Mouse (Mus musculus) brain, embryonic 14.5 days (tissue): ENCODE measurements at regions not wholly inside any gene's neighbourhood (a gene's known extent, or its start where the extent isn't known, plus 50 kb on each side); places are given as distances from the start of the nearest gene placed in this dataset.

Experiments used
- CTCF ChIP-seq: fragments of 200-500 bp; IDR thresholded peaks from 2 replicates; pipeline ENCODE4 v1.5.1; 2012; ENCODE audit warnings: inconsistent platforms, mild to moderate bottlenecking, moderate library complexity, borderline replicate concordance; ENCODE audit not compliant: insufficient read depth, insufficient read length; ENCODE audit errors: extremely low read depth
- POLR2A ChIP-seq: fragments of 200-500 bp; IDR thresholded peaks from 2 replicates; pipeline ENCODE4 v1.6.1; 2012; ENCODE audit warnings: mild to moderate bottlenecking, inconsistent platforms, borderline replicate concordance; ENCODE audit not compliant: poor library complexity, insufficient read depth, insufficient read length, severe bottlenecking; ENCODE audit errors: extremely low read depth

DNA sequence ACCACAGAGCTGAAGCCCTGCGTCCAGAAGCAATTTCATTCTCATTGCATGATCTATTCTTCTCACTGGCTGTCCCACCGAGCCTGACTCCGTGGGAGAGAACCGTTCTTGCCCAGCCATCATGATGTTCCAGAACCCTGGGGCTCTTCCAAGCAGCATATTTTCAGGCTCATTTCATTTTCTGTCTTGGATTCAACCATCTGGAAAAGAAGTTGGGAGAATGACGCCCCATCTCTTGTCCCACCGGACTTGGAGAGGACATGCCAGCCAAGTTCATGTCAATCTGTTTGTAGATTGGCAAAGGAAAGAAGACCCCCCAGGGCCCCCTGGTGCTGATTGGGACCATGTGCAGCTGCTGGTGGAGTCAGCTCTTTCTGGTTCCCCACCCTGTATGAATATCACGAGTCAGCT is 1400.5 kb upstream of the Lrrc6 start:
- TF ChIP-seq CTCF (no peak), POLR2A (no peak)
